Mouse (Mus musculus): ENCODE results near the gene Spata20.

Gene Spata20

GRCm38 (mm10) chr11:94451091-94451773 lies 34.7 kb downstream of the Spata20 start:
- DNase-seq (ENCODE audit: low spot score) = no peak

DNA sequence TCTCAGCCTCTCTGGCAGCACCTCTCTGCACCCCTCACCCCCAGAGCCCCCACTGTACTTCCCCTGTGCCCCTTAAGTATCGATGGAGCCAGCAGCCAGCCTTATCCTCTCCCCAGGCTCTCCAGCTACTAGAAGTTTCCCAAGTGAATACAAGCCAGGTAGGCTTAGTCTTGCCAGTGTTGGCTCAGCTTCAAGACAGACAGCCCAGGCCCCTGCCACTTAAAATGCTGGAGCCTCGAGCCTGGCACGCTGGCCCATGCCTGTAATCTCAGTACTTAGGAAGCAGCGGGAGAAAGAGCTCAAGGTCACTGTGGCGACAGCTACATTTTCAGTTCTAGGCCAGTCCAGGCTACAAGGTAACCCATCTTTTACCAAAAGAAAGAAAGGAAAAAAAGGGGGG lies 36.1 kb downstream of the Spata20 start:
- DNase-seq (ENCODE audit: low spot score) = no peak

DNA sequence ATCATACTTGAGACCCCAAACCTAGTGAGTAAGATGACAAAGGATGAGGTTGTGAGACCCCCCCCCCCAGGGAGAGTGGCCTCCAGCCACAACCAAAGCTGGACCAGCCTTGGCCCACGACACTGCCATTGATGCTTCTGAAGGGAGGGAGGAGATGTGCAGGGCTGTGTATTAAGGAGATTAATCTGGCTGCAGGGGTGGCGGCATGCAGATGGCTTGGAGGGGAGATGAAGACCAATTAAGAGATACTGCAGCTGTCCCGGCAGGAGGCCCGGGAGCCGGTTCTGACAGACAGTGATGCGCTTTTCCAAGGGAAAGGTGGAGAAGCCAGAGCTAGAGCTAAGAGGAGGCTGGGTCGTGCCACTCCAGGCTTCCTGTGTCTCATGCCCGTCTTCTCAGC lies 36.7 kb downstream of the Spata20 start:
- DNase-seq (ENCODE audit: low spot score) = no peak

GRCm38 (mm10) chr11:94447017-94447416 lies 39.0 kb downstream of the Spata20 start:
- no peak for DNase-seq (ENCODE audit: low spot score)

DNA sequence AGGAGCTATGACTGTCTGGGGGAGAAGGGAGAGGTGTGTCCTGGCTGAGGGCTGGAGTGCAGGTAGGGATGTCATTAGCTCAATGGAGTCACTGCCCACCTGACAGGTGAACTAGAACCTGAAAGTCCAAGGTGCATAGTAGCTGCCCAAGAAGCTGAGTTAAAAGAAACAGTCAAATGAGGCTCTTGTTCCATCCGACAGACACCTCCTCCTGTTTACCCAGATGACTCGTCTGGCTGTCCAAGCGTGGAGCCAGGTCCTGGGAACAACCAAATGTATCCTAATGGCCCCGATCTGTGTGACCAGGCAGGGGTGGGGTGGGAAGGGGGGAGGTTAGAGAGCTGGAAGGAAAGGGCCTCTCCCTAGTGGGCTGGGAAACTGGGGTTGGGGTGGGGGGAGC lies 40.7 kb downstream of the Spata20 start:
- DNase-seq (ENCODE audit: low spot score) = no peak

DNA sequence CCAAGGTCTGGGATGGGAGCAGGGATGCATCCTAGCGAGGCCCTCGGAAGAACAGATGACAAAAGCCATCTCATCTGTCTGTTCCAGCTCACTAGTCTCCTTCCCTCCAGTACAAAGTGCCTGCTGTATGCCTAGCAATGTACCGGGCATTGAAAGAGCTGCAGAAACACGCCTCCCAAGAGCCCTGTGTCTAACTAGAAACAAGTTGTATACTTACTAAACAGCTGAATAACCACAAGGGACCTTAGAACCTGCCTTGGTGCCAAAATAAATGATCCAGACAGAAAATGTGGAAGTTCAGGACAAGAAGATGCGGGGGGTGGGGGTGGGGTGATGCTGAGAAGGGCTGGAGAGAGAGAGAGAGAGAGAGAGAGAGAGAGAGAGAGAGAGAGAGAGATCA lies 41.1 kb downstream of the Spata20 start:
- no peak for DNase-seq (ENCODE audit: low spot score)

GRCm38 (mm10) chr11:94441752-94442151 lies 44.2 kb downstream of the Spata20 start:
- no peak for DNase-seq (ENCODE audit: low spot score)

GRCm38 (mm10) chr11:94441122-94441521 lies 44.9 kb downstream of the Spata20 start:
- no peak for DNase-seq (ENCODE audit: low spot score)

- DNase-seq (ENCODE audit: low spot score) = no peak
Measured at GRCm38 (mm10) chr11:94440421-94440820, 45.6 kb downstream of the Spata20 start.

DNA sequence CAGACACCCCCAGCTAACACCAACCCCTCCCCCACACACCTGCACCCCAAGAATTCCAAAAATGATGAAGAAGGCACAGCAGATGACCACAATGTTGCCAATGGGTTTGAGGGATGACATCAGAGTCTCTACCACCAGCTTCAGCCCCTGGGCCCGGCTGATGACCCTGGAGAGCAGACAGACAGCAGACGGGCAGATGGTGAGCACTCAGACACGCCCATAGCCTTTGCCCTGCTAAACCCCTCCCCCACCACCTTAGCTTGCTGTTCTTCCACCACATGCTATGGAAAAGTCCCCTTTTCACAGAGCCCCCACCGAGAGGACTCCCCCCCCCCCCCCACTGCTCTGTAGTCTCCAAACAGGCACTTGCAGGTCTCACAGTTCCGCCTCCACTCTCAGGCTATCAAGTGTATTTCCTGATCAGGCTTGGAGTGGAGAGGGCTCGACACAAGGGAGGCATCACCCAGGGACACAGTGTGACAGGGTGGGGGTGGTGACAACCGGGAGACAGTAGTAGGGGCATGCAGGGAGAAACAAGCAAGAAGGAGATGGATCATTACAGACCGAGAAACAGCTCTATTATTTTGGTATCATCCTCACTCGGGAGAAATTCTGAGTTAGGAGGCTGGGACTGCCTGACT lies 56.8 kb downstream of the Spata20 start:
- no peak for DNase-seq (ENCODE audit: low spot score)

All from testis, postnatal 10 days (tissue).